Mouse (Mus musculus) embryo, embryonic 10 days (tissue): ENCODE data around the gene Ppox.

Experiments used
- DNase-seq: peaks from one replicate; pipeline ENCODE4 v3.0.0-alpha.2; 2015; ENCODE audit warnings: low spot score

Gene Ppox

GRCm38 (mm10) chr1:171285096-171285892, 4.3 kb upstream of the Ppox start:
- DNase-seq = no peak

DNA sequence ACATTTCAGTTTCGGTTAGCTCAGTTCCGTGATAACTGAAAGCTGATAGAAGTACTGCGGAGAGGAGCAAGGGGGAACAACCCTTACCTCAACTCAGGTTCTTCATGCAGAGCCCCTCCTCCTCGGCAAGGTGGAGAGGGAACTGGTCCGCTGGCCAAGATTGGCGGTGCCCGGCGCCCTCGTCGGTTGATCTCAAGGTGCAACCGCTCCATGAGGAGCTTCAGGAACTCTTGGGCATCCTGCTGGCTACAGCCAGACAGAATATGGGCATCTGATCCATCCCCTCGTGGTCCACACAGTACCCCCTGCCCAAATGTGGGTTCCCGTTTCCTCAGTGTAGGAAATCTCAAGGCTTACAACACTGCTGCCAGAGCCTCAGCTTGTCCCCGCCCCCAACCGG, 3.5 kb upstream of the Ppox start:
- no peak for DNase-seq

DNA sequence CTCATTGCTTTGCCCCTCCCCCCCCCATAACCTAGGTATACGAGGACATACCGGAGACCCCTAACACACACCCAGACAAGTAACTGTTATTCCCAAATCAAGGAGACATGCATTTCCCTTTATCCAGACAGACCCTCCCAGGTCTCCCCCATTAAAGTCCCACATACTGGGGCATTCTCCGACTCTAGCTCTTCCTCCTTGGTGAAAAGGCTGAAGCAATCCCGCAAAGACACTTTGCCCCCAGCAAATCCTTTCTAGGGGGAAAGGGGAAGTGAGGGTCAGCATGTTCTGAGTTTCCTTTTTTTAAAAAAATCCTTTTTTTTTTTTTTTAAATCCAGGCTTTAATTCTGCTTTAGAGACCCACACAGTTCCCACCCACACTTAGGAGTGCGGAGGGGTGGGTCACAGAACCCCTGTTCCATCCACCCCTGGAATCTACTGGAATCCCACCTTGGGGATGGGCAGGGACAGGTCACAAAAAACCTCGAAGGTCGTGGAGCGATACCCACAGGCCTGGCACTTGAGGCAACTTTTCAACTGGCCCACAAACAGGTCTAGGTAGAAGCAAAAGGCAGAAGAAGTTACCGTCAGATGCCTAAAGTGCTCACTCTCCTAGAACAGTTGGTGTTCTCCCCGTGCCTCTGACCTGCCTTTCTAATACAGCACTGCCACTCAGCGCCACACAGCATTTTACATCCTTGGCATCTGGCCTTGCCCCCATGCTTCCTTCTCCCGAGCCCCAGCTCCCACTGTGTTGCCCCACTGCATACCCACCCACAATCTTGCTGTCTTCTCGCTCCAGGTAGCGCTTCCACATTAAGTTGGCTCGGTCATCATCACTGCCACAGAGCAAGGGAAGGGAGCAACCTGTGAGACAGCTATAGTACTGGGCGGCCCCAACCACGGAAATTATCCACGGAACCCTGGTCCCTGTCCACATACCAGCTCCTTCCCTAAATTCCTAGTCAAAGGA, 2.5 kb upstream of the Ppox start:
- no peak for DNase-seq

DNA sequence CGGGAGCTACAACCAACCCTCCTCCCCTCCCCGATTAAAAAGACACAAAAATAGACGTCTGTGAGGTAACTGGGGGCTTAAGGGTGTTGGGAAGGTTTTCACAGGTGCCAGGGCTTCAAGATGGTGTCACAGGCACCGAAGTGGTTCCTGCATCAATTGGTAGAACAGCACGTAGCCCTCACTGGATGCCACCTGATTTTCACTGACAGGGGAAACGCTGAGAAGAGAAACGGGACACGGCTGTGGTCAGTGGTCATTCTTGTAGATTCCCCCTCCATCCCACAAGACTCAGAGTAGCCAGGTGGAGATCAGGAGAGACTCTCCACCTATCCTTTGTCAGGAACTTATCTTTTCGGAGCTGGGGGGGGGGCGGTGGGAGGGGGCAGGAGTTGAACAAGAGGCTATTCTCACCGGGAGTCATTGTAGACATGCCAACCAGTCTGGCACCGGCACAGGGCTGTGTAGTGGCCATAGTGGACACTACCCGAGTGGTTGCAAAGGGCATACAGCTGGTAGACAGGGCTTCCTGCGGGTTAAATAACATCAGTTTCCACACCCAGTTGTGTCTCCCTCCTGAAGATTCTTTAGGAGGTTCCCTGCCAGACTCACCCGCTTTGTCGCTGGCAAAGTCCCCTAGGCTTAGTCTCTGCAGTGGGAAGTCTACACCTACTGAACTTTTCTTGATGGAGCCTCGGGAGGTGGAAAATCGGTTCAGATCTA, 1.3 kb upstream of the Ppox start:
- no peak for DNase-seq

- peak; percentile 81 for DNase-seq
Measured at GRCm38 (mm10) chr1:171281528-171281923, 540 bp upstream of the Ppox start.

DNA sequence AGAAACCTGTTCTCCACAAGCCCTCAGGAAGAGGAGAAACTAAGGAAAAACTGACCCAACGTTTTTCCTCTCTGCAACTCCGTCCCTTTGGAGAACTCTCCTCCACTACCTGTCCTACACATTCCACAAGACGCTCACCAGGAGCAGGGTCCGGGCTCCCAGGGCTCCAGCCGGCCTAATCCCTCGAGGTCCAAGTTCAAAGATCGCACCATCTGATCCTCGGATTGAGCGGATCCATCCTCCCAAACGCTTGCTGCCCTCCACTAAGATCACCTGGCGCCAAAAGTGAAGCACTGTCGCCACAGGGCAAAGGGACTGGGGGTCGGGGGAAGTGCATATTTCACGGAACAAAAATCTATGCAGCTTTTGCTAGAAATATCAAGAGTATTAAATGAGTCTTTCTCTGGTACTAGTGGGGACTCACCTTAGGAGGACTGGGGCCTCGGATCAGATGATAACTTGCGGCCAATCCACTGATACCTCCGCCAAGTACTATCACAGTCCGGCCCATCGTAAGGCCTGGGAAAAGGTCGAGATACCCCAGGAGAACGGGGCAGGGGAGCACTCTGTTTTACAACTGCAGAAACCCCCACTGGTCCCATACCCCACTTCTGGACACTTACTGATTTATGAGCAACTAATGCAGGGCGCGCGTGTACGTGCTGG, 603 bp downstream of the Ppox start:
- DNase-seq = no peak

DNA sequence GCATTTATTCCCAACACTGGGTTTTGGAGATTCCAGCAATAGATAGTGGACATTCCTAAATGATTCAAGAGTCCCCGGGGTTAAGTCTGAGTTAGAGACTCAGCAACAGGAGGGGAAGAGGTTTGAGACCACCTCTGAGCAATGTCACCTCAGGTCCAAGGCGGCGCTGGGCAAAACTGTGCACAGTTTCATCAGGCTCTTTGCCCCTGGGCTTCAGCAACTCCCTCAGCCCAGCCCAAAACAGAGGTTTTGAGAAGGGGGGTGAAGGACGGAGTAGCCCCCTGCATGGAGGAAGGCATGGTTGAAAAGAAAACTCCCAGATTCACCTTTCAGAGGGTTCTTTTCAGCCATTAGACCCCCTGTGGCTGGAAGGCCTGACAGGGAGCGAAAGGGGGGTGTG, 1.3 kb downstream of the Ppox start:
- no peak for DNase-seq

GRCm38 (mm10) chr1:171279012-171279705, 1.8 kb downstream of the Ppox start:
- DNase-seq = no peak

GRCm38 (mm10) chr1:171278436-171278835, 2.5 kb downstream of the Ppox start:
- no peak for DNase-seq

DNA sequence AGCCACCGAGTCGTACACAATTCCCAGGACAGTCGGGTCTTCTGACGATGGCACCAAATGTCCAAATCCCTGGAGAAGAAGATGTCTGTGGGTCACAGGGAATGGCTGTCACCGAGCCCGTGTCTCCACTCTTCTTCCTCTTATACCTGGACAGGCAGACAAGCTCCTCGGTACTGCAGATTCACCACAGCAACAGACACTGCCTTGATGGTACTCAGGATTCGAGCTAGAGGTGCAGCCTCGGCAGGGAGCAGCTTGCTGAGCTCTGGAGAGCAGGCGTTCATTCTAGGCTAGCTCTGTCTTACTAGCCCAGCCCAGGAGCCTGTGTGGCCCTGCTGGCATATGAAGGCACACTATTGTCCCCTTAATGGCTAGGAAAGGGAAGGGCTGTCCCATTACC, 3.2 kb downstream of the Ppox start:
- no peak for DNase-seq

GRCm38 (mm10) chr1:171276110-171276748, 4.8 kb downstream of the Ppox start:
- DNase-seq = no peak

GRCm38 (mm10) chr1:171275144-171275734, 5.7 kb downstream of the Ppox start:
- DNase-seq = no peak

DNA sequence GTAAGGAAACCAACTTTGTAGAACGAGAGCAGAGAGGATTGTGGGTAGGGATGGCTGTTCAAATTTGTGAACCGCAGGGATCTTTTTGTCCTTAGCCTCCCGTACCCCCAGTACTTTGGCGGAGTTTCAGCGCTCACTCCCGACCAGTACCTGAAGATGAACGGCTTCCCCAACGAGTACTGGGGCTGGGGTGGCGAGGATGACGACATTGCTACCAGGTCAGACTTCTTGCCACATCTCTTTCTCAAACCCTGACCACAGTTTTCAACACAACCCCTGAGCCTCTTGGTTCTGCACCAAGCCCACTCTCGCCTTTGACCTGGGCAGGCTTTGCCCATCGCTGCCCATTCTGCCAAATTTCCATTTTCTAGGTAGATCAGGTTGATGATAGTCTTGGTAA, 6.8 kb downstream of the Ppox start:
- no peak for DNase-seq

- no peak for DNase-seq
Measured at GRCm38 (mm10) chr1:171272086-171272485, 8.9 kb downstream of the Ppox start.

DNA sequence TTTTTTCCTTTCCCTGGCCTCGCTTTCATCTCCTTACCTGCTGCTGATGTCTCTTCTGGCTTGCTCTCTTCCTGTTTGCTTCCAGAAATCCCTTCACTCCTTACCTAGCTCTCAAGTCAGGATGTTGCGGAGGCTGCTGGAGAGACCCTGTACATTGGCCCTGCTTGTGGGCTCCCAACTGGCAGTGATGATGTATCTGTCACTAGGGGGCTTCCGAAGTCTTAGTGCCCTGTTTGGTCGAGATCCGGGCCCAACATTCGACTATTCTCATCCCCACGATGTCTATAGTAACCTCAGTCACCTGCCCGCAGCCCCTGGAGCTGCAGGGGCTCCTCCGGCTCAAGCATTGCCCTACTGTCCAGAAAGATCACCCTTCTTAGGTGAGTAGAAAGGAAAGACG, 9.4 kb downstream of the Ppox start:
- DNase-seq = no peak

- no peak for DNase-seq
Measured at GRCm38 (mm10) chr1:171271196-171271595, 9.8 kb downstream of the Ppox start.

DNA sequence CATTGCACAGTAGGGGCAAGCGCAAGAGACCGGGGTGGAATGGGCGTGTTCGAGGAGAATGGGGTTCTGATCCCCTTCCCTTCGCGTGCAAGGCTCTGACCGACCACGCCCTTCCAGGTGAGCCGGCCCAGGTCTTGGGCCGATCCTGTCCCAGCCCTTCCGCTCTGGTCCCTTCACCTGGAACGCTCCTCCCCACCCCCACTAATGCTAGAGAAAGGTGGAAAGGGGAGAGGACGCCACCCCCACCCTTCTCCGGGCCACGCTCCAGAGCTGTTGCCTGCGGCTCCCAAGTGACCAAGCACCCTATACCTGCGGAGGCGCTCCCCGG, 10.4 kb downstream of the Ppox start:
- DNase-seq = no peak

GRCm38 (mm10) chr1:171269848-171270572, 11.0 kb downstream of the Ppox start, which contains the start of gene B4galt3:
Gene B4galt3, plus strand, starts transcription at chr1:171270328.
- DNase-seq = peak; percentile 97

DNA sequence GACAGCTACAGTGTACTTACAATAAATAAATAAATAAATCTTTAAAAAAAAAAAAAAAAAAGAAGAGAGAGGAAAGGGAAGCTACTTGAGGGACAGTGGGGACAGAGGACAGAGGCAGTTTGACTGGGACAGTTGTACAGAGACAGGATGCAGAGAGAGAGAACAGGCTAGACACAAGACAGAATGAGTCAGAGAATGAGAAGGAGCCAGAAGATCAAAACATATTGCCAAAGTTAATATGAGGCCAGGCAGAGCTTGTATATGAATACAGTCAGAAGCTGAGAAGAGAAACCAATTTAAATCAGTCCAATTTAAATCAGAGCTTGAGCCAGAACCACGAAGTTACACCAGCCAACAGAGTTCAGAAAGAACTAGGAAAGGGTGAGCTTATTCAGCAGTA, 12.6 kb downstream of the Ppox start:
- no peak for DNase-seq
